Mouse (Mus musculus) thymus, postnatal 36 days (tissue): Measurements from ENCODE around the gene Hemk1.

Source experiments
- DNase-seq, 2 experiments: peaks; one replicate each; pipeline ENCODE4 v3.0.0; 2022; ENCODE audit warnings: mixed read lengths in 2 of 2

Gene Hemk1

DNA sequence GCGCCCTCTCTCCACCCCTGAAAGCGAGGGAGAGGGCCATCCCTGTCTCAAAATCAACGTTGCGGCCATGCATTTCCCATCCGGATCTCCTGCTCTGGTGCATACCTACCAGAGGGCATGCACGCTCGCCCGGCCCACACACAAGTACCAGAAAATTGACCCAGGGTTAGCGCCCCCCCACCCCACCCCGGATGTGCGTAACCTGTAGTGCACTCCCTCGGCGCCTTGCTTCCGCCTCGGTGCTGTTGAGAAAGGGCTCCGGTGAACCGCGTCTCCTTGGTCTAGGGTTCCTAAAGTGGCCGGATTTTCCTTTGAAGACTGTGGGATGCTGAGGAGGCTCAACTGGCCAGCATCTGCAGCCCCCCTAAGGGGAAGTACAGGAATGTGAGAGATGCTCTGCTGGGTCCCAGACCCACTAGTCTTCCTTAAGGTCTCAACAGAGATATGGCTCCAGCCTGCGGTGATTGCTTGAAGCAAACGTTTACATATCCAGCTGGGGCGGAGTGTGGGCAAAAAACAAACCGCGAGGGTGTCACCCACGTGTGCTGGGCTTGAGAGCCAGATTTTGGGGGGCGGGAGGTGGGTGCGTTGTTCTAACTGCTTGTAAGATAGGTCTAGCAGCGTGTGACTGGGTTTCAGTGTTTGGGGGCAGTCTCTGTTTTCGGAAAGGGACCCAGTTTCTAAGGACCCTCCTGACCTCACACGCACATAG lies at the start of gene Hemk1:
Hemk1 (minus strand) TSS at position 179 of the 712 bp plus-strand sequence.
- DNase-seq: peak; percentile 76

DNA sequence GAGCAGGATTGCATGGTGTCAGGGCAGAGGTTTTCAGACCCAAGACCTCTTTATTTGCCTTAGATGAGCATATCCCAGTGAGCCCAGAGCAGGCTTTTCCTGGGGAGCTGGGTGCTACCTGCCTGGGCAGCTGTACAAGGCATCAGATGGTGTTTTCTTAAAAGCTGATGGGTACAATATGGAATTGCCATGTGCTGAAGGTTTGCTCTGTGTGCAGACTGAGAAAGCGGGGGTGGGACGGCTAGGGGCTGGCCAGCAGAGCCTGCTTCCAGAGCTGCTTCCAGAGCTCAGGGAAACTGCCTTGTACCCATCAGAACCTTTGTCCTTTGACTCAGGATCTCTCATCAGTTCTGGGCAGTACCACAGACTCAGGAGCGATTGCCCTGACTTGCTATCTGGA lies 49.6 kb upstream of the Hemk1 start:
- no peak for DNase-seq

GRCm38 (mm10) chr9:107386722-107387121 lies 48.6 kb upstream of the Hemk1 start:
- DNase-seq: peak; percentile 20 to 35

GRCm38 (mm10) chr9:107384396-107384795 lies 46.2 kb upstream of the Hemk1 start:
- DNase-seq: no peak

DNA sequence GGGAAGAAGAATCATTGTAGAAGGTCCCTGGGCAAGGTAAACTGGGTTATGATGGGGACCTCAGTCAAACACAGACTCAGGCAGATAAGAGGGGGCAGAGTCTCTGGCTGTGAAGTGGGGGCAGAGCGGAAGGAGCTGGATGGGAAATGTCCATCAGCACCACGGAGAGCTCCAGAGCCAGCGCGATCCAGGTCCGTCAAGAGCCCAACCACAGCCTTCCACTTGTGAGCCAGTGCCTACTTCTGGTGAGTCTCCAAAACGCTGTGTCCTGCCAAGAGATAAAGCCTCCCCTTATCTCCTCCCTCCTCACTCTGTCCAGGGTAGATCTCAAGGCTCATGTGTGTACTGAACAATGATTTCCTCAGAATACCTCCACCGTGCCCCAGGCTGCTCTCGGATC lies 43.6 kb upstream of the Hemk1 start:
- DNase-seq: no peak

- DNase-seq: no peak
Measured at GRCm38 (mm10) chr9:107377961-107378512, 39.9 kb upstream of the Hemk1 start.

DNA sequence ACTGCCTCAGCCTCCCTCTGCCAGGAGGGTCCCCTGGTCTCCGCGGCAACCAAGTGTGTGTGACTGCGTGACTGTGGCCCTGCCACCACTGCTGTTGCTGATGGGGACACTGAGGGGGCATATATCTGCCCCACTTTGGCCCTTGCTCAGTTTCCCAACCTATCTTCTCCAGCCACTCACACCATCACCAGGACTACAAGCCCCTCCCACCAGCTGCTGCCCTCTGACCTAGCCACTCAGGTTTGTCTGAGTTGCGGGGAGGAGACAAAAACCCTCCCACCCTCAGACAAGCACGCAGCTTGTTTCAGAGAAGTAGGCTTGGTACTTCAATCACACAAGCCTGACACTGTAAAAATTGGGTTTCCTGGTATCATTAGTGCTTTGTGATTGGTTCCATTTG lies 37.3 kb upstream of the Hemk1 start:
- no peak for DNase-seq

GRCm38 (mm10) chr9:107374623-107375022 lies 36.5 kb upstream of the Hemk1 start:
- peak; percentile 21 to 23 for DNase-seq

DNA sequence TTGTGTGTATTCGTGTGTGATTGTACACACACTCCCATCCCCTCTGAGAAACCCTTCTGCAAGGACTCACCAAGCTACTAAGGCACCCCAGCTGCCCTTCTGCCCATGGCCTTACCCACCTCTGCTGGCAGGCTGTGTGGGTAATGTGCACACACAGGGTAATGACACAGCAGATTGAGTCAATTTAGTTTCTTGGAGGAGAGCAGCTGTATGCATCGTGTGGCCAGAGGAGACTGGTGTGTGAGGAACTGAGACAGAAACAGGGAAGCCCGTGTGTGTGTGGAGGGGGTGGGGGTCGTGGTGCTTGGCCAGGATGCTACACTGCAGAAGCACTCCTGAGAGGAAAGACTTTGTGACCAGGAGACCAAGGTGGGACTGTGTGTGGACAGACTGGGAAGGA lies 34.3 kb upstream of the Hemk1 start:
- no peak for DNase-seq

DNA sequence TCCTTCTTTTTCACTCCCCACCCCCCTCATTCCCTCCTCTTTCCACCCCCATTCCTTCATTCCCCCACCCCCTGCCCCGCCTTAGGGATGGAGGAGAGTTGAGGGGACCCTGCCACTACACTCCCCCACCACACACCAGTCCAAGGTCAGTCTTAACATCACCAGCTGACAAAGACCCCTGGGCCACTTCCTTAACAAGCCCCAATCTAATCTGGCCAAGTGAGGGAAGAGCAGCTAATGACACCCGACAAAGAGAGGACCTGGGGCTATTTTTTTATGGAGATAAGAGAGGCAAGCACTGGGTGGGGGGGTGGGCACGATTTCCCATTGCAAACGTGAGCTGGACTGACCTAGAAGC lies 31.9 kb upstream of the Hemk1 start:
- DNase-seq: no peak

- no peak for DNase-seq
Measured at GRCm38 (mm10) chr9:107369270-107370105, 31.3 kb upstream of the Hemk1 start.

DNA sequence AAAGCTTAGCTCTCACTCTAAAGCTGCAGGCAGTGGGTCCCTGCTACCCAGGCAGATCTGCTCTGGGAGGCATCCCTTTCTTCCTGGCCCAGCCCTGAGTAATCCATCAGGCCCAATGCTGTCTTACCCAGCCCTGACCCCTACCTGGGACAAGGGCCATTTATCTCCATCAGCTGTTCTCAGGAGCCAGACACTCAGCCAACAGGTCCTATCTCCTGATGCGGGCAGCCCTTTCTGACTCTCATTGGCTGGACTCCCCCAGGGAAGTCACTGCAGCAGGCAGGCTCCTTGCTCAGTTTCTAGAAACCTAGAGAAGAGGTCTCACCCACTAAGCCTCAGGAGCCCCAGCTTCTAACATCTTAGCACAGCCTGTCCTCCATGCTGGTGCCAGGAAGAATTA lies 30.2 kb upstream of the Hemk1 start:
- DNase-seq: no peak

DNA sequence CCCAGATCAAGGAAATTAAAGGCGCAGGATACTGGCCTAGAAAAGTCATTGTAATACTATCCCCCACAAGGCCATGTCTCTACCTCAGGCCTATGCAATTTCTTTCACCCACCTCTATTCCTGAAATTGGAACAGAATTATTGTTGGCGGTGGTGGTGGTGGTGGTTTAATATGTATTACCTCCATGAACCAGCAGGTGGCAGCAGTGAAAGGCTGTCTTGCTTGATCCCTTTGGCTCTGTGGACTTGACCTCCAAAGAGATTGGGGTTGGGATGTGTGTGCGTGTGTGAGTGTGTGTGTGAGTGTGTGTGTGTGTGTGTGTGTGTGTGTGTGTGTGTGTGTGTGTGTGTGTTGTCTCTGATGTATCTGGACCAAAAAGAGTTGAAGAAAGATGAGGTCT lies 28.5 kb upstream of the Hemk1 start:
- DNase-seq: peak in 1 of 2 experiments; percentile 25

DNA sequence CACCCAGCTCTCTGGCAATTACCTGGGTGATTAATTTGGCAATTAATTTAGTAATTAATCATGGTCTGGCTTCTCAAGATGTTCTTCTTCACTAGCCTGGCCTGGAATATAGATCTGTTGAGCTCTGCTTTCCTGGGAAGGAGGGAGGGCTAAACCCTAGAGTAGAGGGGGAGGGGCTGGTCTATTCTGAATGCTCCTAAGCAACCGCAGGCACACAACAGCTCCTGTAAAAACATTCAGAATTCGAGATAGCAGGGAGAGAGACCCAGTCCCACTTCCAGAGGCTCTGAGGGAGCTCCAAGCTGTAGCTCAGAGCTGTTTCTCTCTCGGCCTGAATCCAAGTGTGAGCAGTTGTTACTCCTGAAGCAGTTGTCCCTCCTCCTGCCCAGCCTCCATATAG lies 22.8 kb upstream of the Hemk1 start:
- DNase-seq: no peak

- peak; percentile 56 to 69 for DNase-seq
Measured at GRCm38 (mm10) chr9:107357651-107358050, 19.5 kb upstream of the Hemk1 start.

DNA sequence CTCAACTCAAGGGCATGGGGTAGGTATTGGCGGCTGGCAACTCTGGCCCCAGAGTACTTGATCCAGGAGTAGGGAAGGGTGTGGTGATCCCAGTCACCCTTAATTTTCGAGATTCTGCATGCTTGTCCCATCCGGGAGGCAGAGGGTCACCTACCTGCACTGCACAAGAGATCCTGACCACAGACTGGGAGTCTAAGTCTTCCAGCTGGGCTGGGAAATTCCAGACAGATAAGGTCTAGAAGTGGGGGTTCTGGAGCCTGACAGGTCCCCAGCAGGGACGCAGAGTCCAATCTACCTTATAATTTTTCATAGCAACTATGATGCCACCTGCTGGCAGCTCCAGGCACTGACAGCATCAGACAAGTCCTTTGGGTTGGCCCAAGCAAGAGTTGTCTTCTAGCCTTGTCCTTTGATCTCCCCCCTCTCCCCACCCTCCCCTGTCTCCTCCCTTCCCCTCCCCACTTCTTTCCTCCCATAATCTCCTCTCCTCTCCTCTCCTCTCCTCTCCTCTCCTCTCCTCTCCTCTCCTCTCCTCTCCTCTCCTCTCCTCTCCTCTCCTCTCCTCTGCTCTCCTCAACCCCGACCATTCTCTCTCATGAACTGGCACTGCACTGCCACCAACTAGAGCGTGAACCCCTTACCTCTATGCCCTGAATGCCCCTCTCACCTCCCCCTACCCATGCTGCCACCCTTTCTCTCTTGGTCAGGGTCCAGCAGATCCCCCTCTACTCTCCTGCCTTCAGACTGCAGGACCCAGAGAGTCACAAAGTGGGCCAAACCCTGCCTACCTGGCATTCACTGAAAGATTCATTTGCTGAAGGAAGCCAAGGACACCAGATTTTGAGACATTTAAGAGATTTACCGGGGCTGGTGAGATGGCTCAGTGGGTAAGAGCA lies 18.0 kb upstream of the Hemk1 start:
- DNase-seq: peak; percentile 53 to 60

- DNase-seq: no peak
Measured at GRCm38 (mm10) chr9:107354826-107355225, 16.7 kb upstream of the Hemk1 start.

DNA sequence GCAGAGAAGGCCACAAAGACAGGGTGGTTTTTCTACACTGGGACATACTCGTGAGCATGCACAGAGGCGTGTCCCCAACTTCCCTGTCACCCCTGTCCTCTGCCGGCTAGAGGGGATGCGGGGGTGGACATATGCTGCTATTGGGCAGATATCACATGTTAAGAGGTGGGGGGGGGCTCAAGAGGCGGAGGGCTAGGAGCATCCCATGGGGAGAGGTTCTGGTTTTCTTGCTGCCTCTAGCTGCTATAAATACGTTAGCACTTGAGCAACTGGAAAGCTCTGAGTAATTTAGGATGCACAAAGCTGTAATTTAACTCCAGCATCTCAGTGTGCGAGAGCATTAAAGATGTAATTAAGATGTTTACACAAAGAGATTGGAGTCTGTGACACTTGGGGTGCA lies 11.2 kb upstream of the Hemk1 start:
- no peak for DNase-seq

GRCm38 (mm10) chr9:107347586-107348183 lies 9.5 kb upstream of the Hemk1 start:
- no peak for DNase-seq

- DNase-seq: no peak
Measured at GRCm38 (mm10) chr9:107346081-107346480, 7.9 kb upstream of the Hemk1 start.

GRCm38 (mm10) chr9:107344027-107344426 lies 5.9 kb upstream of the Hemk1 start:
- no peak for DNase-seq

DNA sequence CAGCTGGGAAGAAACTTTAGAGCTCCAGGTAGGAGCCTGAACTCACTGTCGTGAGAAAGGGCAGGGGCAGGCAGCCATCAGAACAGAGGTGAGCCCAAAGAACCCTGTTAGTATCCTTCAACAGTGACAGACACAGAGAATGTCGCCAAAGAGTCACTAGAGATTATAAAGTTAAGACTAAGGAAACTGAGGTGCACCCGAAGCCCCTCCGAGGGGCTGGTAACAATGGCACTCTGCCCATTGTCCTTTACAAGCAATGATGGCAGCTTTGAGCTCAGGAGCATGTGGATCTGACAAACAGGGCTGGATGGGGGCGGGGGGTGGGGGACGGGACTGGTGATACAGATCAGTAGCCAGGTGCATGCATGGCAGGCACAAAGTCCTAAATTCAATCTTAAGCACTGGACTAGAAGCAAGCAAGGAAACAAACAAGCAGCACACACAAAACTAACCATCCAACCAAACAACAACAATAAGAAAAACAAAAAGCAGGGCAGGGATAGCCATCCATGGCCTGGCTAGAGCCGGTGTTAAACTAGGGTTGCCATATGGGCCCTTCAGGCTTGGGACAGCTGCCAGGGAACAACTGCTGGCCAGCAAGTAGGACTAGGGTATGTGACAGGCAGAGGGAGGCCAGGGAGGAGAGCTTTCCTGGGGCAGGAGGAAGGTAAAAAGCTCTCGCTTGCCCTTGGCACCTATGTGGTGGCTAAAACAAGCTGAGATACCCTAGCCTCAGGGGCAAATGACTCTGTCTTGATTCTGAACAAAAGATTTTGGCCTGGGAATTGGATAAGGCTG lies 5.2 kb upstream of the Hemk1 start:
- no peak for DNase-seq
